Mouse (Mus musculus) gastrocnemius, postnatal 25 days (tissue): ENCODE measurements around the gene Ly6g5b. TPM values are rescaled to one million over a fixed set of nuclear protein-coding genes. Genes with fewer than 3 reads are reported as not detected.

ENCODE experiments used
- DNase-seq: peaks from one replicate; pipeline ENCODE4 v3.0.0; 2022
- long read RNA-seq, 2 experiments: library from polyadenylated mRNA; stranded (forward); transcript quantifications; one replicate each; pipeline ENCODE4 v2.0.0; 2021
- total RNA-seq, 2 experiments: library from RNA; stranded (reverse); gene quantifications; 1 replicate in 1 of 2; 2 replicates in 1 of 2; pipeline ENCODE4 v1.2.3; 2021

Ly6g5b gene
- not detected for total RNA-seq
- long read RNA-seq, experiment 1 = 0 reads
- long read RNA-seq, experiment 2 = 0 reads

DNA sequence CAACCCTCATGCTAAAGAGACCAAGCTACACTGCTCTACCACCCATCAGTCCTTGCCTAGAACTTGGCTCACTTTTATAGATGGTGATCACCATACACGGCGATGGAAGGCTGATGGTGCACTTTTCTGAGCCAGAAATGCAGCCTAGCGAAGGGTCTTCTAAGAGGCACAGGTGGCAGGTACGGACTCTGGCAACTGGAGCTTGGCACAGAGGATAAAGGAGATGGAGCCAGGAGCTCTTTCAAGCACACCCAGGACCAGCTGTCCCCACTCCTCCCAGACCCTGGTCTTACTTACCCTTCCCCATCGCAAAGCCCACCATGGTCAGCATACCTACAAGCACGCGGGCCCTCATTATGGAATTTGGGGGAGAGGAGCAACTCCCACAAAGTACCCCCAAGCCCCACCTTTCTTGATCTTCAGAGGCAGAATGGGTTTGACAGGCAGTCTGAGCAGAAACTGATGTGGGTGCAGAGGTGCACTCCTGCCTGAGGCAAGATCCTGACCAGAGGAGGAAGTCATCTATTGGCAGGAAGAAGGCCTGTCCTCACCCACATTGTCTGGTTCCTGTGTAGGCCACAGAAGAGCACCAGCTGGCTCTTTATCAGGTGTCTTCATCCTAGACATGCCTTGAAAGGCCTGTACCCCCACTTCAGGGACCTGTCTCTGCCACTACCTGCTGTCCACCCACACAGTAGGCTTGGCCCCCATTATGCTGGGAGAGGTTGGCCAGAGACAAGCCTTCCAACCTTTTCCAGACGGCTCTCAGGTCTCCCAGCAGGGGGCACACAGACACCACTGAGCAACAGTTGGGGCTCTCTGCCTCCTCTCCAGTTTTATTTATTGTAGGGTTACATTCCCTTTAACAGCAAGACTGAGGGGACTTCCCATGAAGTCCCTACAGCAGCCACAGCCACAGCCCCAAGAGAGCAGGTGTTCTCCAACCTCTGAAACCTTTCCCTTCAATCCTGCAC is at the start of gene Ly6g5b:
Ly6g5b (minus strand) TSS at position 383 of the 974 bp plus-strand sequence.
- DNase-seq = no peak

DNA sequence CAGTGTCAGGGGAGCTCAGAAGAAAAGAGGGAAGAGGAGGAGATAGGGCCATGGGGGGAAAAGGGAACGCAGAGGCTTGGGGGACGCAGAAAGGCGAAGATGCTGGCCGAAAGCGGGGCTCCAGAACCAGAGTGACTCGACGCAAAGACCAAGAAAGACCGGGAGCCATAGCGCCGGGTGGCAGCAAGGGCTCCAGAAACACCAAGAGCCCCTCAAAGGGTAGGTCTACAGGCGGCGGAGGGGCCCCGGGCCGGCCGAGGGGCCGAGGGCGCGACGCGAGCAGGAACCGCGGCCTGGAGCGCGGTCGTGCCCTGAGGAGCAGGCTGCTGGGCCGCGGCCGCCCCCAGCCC is 49.0 kb upstream of the Ly6g5b start:
- DNase-seq = no peak

DNA sequence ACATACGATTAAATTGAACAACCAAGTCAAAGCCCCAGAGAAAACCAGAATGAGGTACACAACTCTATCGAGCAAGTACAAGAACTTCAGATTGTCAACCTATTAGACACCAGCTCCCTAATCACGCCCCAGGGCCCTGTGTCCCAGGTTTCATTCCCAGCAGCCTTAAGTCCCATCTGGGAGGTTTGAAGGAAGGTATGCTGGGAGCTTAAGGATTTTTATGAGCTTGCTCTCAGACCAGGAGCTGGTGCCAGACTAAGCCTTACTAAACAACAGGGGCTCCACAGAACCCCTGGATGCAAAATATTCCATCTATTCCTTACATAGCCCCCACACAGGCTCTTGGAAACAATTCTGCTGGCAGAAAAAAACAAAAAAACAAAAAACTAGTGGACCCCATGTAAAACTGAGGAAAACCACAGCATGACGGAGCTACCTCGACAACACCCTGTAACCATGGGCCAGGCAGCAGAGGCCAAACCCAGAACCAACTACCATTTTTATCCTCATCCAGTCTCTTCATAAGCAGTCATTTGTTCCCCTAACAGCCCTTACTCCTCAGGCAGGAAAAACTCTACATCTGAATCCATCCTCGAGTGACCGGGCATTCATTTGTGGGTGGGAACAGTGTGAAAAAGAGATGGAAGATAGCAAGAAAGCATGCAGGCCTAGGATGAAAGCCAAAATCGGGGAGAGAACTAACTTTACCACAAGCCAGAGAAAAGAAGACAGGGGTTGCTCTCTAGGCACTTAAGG is 48.3 kb upstream of the Ly6g5b start:
- DNase-seq = no peak

DNA sequence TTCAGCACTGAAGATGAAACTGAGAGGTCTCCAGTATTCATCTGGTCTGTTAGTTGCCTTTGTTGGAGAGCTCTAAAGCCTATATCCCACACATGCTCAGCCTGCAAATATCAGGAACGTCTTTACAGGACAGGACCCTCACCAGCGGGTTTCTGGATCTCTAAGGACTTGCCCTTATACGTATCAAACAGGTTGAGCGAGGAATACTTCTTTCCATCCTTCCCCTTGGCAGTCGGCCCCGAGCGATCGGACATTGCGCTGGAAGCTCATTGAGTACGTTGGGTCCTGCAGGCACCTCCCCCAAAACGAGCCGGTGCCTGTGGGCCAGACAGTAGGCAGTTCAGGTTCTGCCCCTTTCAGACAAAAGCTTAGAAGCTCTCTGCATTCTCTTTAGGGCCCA is 47.5 kb upstream of the Ly6g5b start:
- DNase-seq = no peak

DNA sequence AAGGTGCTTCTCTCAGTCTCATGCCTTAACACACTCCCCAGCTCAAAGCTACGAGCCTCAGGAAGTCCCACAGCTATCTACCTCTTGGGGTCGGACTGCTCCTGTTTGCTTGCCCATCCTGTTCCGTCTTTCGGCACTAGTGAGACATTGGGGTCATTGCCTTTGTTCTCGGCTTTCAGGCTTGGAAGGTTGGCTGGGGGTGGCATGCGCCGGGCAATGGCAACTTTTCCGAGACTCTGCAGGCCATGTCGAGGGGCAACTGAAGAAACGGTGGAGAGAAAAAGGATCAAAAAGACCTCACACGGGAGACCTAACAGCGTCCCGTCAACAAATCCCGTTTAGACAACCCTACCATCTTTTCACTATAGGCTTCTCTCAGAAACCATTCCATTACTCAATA is 46.9 kb upstream of the Ly6g5b start:
- no peak for DNase-seq

DNA sequence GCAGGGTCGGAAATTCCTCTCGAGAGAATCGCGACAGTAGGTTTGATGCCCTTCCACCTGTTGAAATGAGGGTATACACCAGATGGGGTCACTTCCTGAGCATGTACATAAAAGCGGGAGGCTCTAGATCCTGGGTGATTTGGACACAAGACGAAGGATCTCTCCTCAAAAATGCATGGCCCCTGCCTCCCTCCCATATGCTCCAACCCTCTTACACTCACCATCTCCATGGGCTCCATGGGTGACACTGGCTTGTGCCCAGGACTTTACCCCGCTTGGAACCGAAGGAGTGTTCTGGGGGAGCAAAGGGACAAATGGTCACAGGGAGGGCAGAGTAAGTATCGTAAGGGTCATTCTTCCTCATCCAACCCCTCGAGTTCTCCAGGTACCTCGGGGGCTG is 46.2 kb upstream of the Ly6g5b start:
- no peak for DNase-seq

DNA sequence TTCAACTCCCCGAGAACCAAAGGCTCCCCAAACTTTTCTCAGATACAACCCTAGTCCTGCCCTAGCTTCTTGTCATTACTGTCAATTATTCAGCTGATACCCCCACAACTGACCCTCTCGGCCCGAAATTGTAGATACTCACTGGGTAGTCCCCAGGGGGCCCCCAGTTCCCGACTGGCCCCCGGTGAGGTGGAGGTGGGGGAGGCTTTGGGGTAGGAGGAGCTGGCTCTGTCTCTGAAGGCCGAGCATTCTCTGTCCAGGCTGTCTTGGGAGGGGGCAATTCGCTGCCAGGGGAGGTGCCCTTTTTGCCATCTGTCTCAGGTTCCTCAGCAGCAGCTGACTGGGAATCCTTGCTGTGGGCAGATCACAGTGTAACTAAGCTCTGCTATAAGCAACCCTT is 44.4 kb upstream of the Ly6g5b start:
- no peak for DNase-seq

DNA sequence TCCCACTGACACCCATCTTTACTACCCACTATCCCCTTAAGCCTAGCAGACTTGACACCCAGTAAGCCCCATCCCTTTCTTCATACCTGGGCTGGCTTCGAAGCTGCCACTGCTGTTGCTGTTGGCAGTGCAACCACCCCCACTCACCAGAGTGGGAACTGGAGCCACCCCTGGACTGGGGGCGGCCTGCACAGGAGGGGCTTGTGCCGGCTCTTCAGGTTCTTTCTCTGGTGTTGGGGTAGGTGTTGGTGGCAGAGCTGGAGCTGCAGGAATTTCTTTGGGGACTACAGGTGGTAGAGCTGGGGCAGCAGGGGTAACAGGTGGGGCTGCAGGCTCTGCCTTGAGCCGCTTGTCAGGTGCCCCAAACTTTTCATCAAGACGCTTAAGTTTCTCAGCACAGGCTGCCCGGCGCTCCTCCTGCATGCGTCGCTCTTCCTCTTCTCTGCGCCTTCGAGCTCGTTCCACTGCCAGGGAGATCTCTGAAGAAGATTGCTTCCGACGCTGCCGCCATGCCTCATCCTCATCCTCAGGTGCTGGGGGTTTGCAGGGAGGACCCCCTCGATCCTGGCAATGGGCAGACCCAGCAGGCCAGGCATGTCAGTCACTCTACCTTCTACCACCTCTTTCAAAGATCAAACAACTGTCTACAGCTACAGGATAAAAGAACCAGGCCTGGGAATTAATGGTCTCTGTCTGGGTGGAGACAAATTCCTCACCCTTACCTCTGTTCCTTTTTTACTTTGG is 43.8 kb upstream of the Ly6g5b start:
- no peak for DNase-seq

DNA sequence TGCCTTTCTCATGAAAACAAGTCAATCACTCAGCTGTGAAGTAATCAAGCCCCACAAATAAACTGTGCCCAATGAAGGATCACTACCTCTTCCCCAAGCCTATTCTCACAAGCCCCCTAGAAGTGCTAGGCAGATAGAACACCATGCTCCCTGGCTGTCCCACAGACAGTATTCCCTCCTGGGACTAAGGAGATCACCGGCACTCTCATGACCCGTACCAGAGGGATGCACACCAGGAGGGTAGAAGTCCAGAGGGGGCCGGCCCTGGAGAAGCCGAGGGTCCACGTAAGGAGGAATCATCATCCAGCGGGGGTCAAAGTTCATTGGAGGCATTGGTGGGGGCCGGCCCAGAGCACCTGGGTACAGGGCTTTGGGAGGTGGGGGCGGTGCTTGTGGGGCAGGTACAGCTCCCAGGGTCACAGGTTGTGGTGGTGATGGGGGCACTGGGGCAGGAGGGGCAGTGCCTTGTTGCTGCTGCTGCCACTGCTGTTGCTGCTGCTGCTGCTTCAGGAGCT is 42.5 kb upstream of the Ly6g5b start:
- no peak for DNase-seq

DNA sequence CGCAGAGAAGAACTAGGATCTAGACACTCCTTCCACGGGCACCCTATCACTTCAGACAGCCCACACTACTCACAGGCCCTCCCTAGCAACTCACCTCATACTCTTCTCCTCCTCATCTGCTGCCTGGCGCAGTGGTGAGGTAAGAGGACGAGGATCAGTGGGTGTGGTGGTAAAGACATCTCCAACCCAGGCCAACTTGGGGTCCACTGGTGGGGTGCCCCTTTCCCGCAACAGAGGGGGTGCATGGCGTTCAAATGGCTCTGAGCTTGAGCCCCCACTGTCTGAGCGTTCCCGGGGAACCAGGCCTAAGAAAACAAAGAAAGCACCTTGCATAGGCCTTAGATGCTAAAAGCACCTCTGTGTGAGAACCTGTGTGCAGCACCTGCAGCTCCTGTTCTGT is 42.0 kb upstream of the Ly6g5b start:
- DNase-seq = no peak

DNA sequence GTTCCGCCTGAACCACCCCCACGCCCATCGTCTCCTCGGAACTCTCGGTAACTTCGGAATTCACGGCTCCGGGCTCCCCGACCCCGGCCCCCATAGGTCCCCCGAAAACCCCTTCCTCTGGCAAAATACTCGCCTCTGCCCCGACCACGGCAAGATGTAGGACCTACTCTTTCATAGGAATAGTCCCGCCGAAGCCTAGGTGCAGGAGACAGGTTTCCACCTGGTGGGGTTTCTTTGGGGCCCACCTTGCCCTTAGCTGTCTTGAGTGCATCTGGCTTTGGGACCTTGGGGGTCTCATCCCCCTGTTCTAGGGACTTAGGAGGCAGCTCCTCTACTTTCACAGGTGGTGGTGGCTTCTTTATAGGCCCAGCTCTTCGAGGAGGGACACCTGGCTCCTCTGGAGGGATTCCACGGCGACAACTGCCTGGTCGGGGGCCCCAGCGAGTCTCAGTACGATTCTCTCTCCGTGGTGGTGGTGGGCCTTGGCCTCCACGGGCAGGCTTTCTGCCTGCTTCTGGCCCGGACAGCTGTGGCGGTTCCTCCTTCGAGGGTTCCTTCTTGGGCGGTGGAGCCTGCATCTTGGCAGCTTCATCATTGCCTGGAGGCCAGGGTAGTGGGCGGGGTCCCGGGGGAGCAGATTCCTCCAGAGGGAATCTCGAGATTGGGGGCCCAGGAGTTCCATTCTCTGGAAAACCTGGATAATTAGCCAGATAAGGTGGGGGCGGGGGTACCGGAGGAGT is 41.4 kb upstream of the Ly6g5b start:
- no peak for DNase-seq

DNA sequence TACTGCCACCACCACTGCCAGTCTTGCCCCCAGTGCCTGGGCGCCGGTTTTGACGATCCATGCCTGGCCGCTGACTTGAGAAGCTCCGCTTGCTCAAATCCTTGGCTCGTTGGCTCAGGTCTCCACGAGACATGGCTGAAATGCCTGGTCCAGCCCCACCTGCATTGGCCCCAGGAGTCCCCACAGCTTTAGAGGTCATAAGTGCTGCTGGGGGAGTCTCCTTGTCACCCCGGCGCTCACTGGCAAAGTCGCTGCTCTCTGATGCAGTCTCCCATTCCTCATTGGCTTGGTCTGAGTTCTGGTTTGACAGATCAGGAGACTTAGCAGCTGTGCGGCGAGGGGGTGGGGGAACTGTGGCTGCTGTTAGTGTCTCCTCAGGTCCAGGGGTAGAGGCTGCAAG is 40.2 kb upstream of the Ly6g5b start:
- no peak for DNase-seq

DNA sequence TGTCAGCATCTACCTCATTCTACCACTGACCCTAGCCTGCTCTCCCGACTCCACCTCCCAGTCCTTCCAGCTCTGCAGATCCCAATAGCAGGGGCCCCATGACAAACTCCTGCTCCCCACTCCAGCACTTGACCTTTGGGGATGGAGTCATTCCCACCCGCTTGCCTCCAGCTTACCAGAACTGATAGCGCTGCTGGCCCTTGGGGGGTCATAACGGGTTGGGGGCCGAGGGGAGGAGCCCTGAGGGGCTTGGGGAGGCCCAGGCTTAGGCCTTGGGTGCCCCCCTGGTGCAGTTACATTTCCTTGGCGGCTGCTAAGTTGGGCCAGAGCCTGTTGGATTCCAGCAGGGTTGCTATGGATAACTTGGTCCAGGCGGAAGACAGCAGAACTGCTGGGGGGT is 39.4 kb upstream of the Ly6g5b start:
- DNase-seq = no peak

DNA sequence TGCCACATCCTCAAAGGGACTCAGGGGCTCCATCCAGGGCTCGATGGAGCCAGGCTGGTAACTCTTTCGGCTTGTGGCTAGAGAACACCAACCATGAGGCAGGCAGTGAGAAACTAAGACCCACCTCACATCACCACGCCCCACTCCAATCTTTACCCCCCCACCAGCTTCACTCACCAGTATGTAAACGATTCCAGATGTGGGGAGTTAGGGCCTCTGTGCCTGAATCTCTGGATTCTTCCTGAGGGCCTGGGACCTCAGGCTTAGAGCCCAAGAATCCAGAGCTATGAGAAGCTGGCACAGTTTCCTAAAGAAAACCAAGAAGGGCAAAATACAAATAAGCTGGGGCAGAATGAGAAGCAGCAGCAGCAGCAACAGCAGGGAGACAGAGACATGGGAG is 38.7 kb upstream of the Ly6g5b start:
- DNase-seq = no peak

DNA sequence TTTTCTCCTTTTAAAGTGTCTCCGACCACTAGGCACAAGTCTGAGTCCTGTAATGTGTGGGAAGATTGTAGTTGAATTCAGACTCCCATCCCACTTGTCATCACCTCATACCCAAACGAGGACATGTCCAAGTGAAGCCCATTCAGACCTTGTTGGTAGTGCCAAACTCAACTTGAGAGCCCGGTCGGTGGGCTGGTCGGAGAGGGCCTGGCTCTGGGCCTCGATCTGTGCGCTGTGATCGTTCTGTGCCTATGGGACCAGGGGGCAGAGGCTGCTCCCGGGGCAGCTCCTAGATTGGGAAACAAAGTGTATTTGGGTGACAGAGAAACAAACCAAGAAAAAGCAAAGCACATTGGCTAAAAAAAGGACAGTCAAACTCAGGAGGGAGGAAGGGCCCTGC is 37.8 kb upstream of the Ly6g5b start:
- DNase-seq = no peak

DNA sequence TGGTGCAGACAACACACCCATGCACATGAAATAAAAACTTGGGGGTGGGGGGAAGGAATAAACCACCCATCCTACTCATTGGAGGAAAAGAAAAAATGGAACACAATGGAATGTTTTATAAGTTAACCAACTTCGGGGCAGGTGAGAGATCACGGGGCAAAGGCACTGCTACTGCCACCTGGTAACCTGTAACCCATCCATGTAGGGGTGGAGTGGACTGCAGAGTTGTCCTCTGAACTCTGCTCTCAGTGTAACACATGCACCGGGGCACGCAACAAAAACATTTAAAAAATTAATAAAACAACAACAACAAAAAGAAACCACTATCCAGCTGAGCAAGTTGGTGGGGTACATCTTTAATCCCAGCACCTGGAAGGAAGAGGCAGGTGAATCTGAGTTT is 36.9 kb upstream of the Ly6g5b start:
- no peak for DNase-seq

DNA sequence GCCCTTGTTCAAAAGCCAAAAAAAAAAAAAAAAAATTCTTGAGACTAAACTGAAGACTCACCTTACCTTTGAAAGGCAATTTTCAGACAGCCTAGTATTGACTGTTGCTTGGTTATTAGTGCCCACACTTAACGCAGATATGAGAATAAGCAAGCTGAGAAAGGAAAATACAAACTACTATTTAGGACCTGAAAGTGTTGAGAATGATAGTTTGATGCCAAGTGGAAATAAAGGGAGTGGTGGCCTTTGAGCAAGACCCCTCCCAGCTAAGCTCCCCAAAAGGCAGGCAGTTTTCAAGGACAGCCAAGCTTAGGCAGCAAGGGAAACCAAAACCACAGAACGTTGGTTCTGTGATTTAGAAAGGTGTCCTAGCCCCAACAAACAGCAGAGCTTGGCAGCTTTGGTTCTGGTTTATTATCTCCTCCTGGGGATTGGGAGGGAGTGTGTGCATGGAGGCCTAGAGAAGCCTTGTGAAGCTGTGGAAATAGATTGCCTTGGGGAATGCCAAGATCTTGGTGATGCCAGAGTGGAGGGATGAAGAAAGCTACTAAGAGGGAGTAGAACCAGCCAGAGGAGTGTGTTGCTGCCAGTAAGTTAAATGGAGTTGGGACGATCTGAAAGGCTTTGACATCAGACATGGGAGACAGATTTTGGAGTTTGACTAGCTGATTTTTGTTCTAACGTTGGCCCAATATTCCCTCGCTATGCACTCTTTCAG is 32.9 kb upstream of the Ly6g5b start:
- DNase-seq = no peak

DNA sequence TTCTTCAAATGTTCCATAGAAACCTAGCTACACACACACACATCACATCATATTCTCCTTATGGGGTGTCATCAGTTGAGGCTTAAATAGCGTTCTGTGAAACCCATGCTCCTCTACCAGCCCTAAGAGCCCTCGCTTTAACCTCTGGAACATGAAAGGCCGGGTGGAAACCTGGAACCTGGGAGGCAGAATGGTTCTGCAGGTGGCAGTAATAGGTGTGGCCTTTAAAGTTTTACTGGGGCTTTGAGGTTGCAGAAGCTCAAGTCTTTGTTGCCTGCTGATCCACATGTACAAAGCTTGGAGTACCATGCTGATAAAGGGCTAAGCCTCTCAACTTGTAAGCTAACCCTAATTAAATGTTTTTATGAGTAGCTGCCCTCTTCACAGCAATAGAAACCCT is 32.1 kb upstream of the Ly6g5b start:
- no peak for DNase-seq

DNA sequence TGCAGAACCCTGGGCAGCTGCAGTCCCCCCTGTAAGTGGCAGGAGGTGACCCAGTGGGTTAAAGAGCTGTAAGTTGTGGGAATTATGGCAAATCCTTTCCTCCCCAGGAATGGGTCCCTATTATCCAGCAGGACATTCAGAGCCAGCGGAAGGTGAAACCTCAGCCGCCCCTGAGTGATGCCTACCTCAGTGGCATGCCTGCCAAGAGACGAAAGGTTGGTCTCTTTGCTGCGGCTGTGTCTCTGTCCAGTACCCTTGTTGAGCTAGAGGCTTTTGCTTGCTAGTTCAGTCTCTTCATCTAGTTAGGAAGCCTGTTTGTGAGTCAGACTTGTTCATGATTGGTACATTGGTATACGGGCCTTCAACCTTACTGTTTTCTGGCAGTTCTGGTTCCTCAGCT is 30.9 kb upstream of the Ly6g5b start:
- no peak for DNase-seq

DNA sequence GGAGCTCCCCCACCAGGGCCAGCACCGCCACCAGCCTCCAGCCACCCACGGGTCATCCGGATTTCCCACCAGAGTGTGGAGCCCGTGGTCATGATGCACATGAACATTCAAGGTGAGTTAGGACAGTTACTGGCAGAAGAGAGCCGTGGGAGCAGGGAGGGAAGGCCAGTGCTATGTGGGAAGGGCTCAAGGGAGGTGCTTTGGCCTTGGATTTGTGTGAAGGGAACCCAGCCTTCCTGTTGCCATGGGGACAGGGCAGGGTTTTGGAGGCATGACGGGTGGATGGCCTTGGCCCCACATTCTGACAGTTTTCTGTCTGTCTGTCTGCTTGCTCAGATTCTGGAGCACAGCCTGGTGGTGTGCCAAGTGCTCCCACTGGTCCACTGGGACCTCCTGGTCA is 26.7 kb upstream of the Ly6g5b start:
- DNase-seq = no peak

DNA sequence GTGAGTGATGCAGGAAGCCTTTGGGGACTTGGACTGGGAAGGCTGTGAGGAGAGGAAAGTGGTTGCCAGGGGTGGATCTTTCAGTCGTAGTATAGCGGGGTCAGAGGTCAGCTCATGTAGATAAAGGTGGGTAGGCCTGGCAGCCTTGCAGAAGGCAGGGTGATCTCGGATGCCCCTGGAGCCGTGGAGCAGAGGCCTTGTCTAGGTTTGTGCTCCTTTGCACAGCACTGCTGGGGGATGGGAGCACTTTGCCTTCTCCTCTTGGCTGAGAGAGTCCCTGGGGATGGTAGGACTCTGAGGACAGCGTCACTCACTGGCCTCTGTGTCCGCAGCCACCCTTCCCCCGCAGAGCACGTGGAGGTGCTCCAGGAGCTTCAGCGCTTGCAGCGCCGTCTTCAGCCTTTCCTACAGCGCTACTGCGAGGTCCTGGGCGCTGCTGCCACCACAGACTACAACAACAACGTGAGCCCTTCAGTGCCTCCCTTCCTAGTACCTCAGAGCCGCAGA is 25.3 kb upstream of the Ly6g5b start:
- no peak for DNase-seq
